Mouse (Mus musculus) limb, embryonic 10.5 days (tissue): ENCODE results near the gene 1700014D04Rik. TPM values are rescaled to one million over a fixed set of nuclear protein-coding genes. Genes with fewer than 3 reads are reported as not detected.
"Not testable (repeated sequence)": the region's sequence is repeated elsewhere in the genome, so short reads cannot be mapped to it uniquely, and the experiment has no call there.

Experiments used
- DNase-seq: peaks from one replicate; pipeline ENCODE4 v3.0.0-alpha.2; 2017; ENCODE audit warnings: low spot score
- H3K27ac ChIP-seq: fragments of 300-500 bp; sonication (generic); 2 replicates; pipeline ENCODE4 v1.5.1; 2016; ENCODE audit warnings: mild to moderate bottlenecking
- H3K27me3 ChIP-seq: fragments of 300-500 bp; sonication (generic); 2 replicates; pipeline ENCODE4 v1.6.1; 2016; ENCODE audit warnings: low read depth, mild to moderate bottlenecking; ENCODE audit not compliant: poor library complexity, severe bottlenecking
- H3K36me3 ChIP-seq: fragments of 300-500 bp; sonication (generic); 2 replicates; pipeline ENCODE4 v1.6.1; 2016; ENCODE audit warnings: mild to moderate bottlenecking, moderate library complexity
- H3K4me1 ChIP-seq: fragments of 300-500 bp; sonication (generic); 2 replicates; pipeline ENCODE4 v1.6.1; 2016
- H3K4me3 ChIP-seq: fragments of 300-500 bp; sonication (generic); 2 replicates; pipeline ENCODE4 v1.5.1; 2016; ENCODE audit warnings: mild to moderate bottlenecking, moderate library complexity
- H3K9me3 ChIP-seq: fragments of 300-500 bp; sonication (generic); replicated peaks from 2 replicates; pipeline ENCODE4 v1.6.1; 2016; ENCODE audit warnings: mild to moderate bottlenecking
- WGBS: fragments of 180-500 bp; shearing (Covaris S2); methylation state at CpG from one replicate; pipeline ENCODE4 v1.1.7; 2016; 5-methylcytosine and 5-hydroxymethylcytosine counted together
- polyA plus RNA-seq: library from polyadenylated mRNA; unstranded; fragments of >200 nt; fragmentation: Nextera tagmentation; extraction: Ambion mirVana; gene quantifications from 2 replicates; pipeline ENCODE4 v1.2.1, GENCODE M21; 2016

The 1700014D04Rik gene
- polyA plus RNA-seq, 1 experiment from 2014 or later = 0.31 TPM

- Histone ChIP-seq H3K9me3 (no peaks in the 10 kb centered on the region), H3K27me3 (no peaks in the 10 kb centered on the region), H3K4me3 (no peak overlapping the region), H3K27ac (peak overlapping the region; percentile 34; the same call in 1 of the 2 replicates), H3K36me3 (peaks cover 36% of the 10 kb centered on the region), H3K4me1 (peaks cover 49% of the 10 kb centered on the region)
- no peak for DNase-seq
- WGBS = 77% methylated on average over 11 of the region's 11 CpGs
Observed at GRCm38 (mm10) chr13:59766786-59767515, 20.4 kb upstream of the 1700014D04Rik start.

- Histone ChIP-seq H3K27me3 (no peaks in the 10 kb centered on the region), H3K9me3 (no peaks in the 10 kb centered on the region), H3K4me3 (no peak overlapping the region), H3K36me3 (peaks cover 70% of the 10 kb centered on the region), H3K27ac (no peak overlapping the region), H3K4me1 (peaks cover 21% of the 10 kb centered on the region)
- no peak for DNase-seq
- WGBS = 92% methylated on average over 7 of the region's 7 CpGs
Observed at GRCm38 (mm10) chr13:59762791-59763190, 16.2 kb upstream of the 1700014D04Rik start.

GRCm38 (mm10) chr13:59756906-59757305, 10.4 kb upstream of the 1700014D04Rik start:
- no peaks in the 10 kb centered on the region for H3K9me3 ChIP-seq
- no peak overlapping the region for H3K27ac ChIP-seq
- DNase-seq = no peak
- no peaks in the 10 kb centered on the region for H3K27me3 ChIP-seq
- H3K4me3 ChIP-seq = no peak overlapping the region
- 95% methylated on average over 7 of the region's 7 CpGs for WGBS
- H3K36me3 ChIP-seq = peaks cover 75% of the 10 kb centered on the region
- no peaks in the 10 kb centered on the region for H3K4me1 ChIP-seq

GRCm38 (mm10) chr13:59750310-59750709, 3.8 kb upstream of the 1700014D04Rik start:
- DNase-seq = peak; percentile 40
- Histone ChIP-seq H3K36me3 (peaks cover 16% of the 10 kb centered on the region), H3K4me3 (no peak overlapping the region), H3K4me1 (peaks cover 18% of the 10 kb centered on the region), H3K9me3 (no peaks in the 10 kb centered on the region), H3K27me3 (no peaks in the 10 kb centered on the region), H3K27ac (no peak overlapping the region)
- 27% methylated on average over 12 of the region's 12 CpGs for WGBS

- DNase-seq = peak; percentile 47
- Histone ChIP-seq H3K36me3 (no peaks in the 10 kb centered on the region), H3K27ac (no peak overlapping the region), H3K9me3 (no peaks in the 10 kb centered on the region), H3K27me3 (no peaks in the 10 kb centered on the region), H3K4me1 (peaks cover 15% of the 10 kb centered on the region), H3K4me3 (no peak overlapping the region)
- WGBS = 66% methylated on average over 6 of the region's 6 CpGs
Observed at GRCm38 (mm10) chr13:59746164-59746563, 388 bp downstream of the 1700014D04Rik start.

GRCm38 (mm10) chr13:59745462-59745861, 1.1 kb downstream of the 1700014D04Rik start:
- 88% methylated on average over 6 of the region's 6 CpGs for WGBS

GRCm38 (mm10) chr13:59741697-59742096, 4.9 kb downstream of the 1700014D04Rik start:
- H3K27me3 ChIP-seq = no peaks in the 10 kb centered on the region
- no peak overlapping the region for H3K4me3 ChIP-seq
- no peaks in the 10 kb centered on the region for H3K9me3 ChIP-seq
- no peak for DNase-seq
- H3K27ac ChIP-seq = no peak overlapping the region
- no peaks in the 10 kb centered on the region for H3K36me3 ChIP-seq
- no peaks in the 10 kb centered on the region for H3K4me1 ChIP-seq
- WGBS = 82% methylated on average over 10 of the region's 10 CpGs

More at GRCm38 (mm10) chr13:59745462-59745861, 1.1 kb downstream of the 1700014D04Rik start:
- H3K27me3 ChIP-seq = no peaks in the 10 kb centered on the region
- DNase-seq = no peak
- H3K27ac ChIP-seq = no peak overlapping the region
- H3K9me3 ChIP-seq = no peaks in the 10 kb centered on the region
- no peak overlapping the region for H3K4me3 ChIP-seq
- H3K36me3 ChIP-seq = no peaks in the 10 kb centered on the region
- H3K4me1 ChIP-seq = peaks cover 8% of the 10 kb centered on the region

GRCm38 (mm10) chr13:59741096-59741495, 5.5 kb downstream of the 1700014D04Rik start:
- H3K36me3 ChIP-seq = no peaks in the 10 kb centered on the region
- no peaks in the 10 kb centered on the region for H3K4me1 ChIP-seq
- no peaks in the 10 kb centered on the region for H3K9me3 ChIP-seq
- H3K27me3 ChIP-seq = no peaks in the 10 kb centered on the region
- WGBS = 94% methylated on average over 11 of the region's 11 CpGs
- H3K4me3 ChIP-seq = no peak overlapping the region
- DNase-seq = no peak
- H3K27ac ChIP-seq = no peak overlapping the region

- no peaks in the 10 kb centered on the region for H3K27me3 ChIP-seq
- no peaks in the 10 kb centered on the region for H3K36me3 ChIP-seq
- no peaks in the 10 kb centered on the region for H3K9me3 ChIP-seq
- H3K4me1 ChIP-seq = 0 out of 2 replicates have a peak, but pooled peaks cover 3% of the 10 kb centered on the region
- no peak for DNase-seq
- 91% methylated on average over 4 of the region's 4 CpGs for WGBS
- no peak overlapping the region for H3K4me3 ChIP-seq
- no peak overlapping the region for H3K27ac ChIP-seq
Observed at GRCm38 (mm10) chr13:59739397-59739796, 7.2 kb downstream of the 1700014D04Rik start.

- H3K9me3 ChIP-seq = no peaks in the 10 kb centered on the region
- H3K27me3 ChIP-seq = no peaks in the 10 kb centered on the region
- H3K36me3 ChIP-seq = no peaks in the 10 kb centered on the region
- H3K27ac ChIP-seq = no peak overlapping the region
- 88% methylated on average over 2 of the region's 2 CpGs for WGBS
- no peak for DNase-seq
- H3K4me3 ChIP-seq = no peak overlapping the region
- 0 out of 2 replicates have a peak, but pooled peaks cover 3% of the 10 kb centered on the region for H3K4me1 ChIP-seq
Observed at GRCm38 (mm10) chr13:59738455-59738854, 8.1 kb downstream of the 1700014D04Rik start.

GRCm38 (mm10) chr13:59735190-59735589, 11.4 kb downstream of the 1700014D04Rik start:
- DNase-seq = no peak
- 25% methylated on average over 3 of the region's 3 CpGs for WGBS

GRCm38 (mm10) chr13:59734347-59734746, 12.2 kb downstream of the 1700014D04Rik start:
- 44% methylated on average over 6 of the region's 6 CpGs for WGBS
- H3K36me3 ChIP-seq, H3K4me3 ChIP-seq, H3K9me3 ChIP-seq, H3K27me3 ChIP-seq, H3K4me1 ChIP-seq, DNase-seq, H3K27ac ChIP-seq: not testable (repeated sequence)

More at GRCm38 (mm10) chr13:59735190-59735589, 11.4 kb downstream of the 1700014D04Rik start:
- Histone ChIP-seq H3K36me3 (no peaks in the 10 kb centered on the region), H3K4me1 (0 out of 2 replicates have a peak, but pooled peaks cover 3% of the 10 kb centered on the region), H3K4me3 (no peak overlapping the region), H3K27ac (no peak overlapping the region), H3K9me3 (no peaks in the 10 kb centered on the region), H3K27me3 (no peaks in the 10 kb centered on the region)

GRCm38 (mm10) chr13:59733936-59734335, 12.6 kb downstream of the 1700014D04Rik start:
- H3K27ac ChIP-seq = no peak overlapping the region
- H3K4me3 ChIP-seq = no peak overlapping the region
- no peaks in the 10 kb centered on the region for H3K9me3 ChIP-seq
- H3K36me3 ChIP-seq = no peaks in the 10 kb centered on the region
- 0 out of 2 replicates have a peak, but pooled peaks cover 3% of the 10 kb centered on the region for H3K4me1 ChIP-seq
- 83% methylated on average over 4 of the region's 4 CpGs for WGBS
- H3K27me3 ChIP-seq = 0 out of 2 replicates have a peak, but pooled peaks cover 5% of the 10 kb centered on the region
- no peak for DNase-seq
